Comparison of ENCODE assay signal across 9 mouse cellular contexts in genomic region chr9:90206500-90206899, GRCm38 (mm10). TPM values are rescaled to one million over a fixed set of nuclear protein-coding genes. Genes with fewer than 3 reads are reported as not detected.
A peak's percentile ranks its signal among the peaks of the same experiment; 100 is the strongest.
DNase-seq lines count a peak whose midpoint lies in the region; ATAC-seq lines count a peak whose summit lies in the region.
"Had no signal": no experiment of that assay in that cellular context is flagged by ENCODE, and none has a peak within 500 bp of the region (broad histone marks: within the 10 kb centered on the region; RNA-seq: fewer than 3 reads in every experiment).

No protein-coding gene starts in this region.

- peak; percentile 85 to 87 for DNase-seq in B cell, adult 2 months
- DNase-seq in adrenal gland, postnatal 14 days: peak; percentile 93
- peak; percentile 72 for DNase-seq in embryo, embryonic 9.5 days (ENCODE audit: extremely low spot score)
- peak; percentile 55 to 75 for DNase-seq in heart, adult 9 months (ENCODE audit: low spot score in 2 of 2)
- DNase-seq in kidney, postnatal 14 days: peak; percentile 80
- peak; percentile 95 for DNase-seq in testis, postnatal 10 days (ENCODE audit: low spot score)

- H3K36me3 ChIP-seq in liver, embryonic 15.5 days (replicated peaks): peaks cover 94% of the 10 kb centered on the region
- peaks cover 35% of the 10 kb centered on the region for H3K36me3 ChIP-seq in neural tube, embryonic 13.5 days

- H3K27me3 ChIP-seq in liver, embryonic 15.5 days: no peaks in the 10 kb centered on the region
- no peaks in the 10 kb centered on the region for H3K27me3 ChIP-seq in neural tube, embryonic 13.5 days
- H3K27me3 ChIP-seq: embryonic facial prominence, embryonic 15.5 days had no signal

- H3K9me3 ChIP-seq in liver, embryonic 15.5 days (replicated peaks): no peaks in the 10 kb centered on the region
- H3K9me3 ChIP-seq in neural tube, embryonic 13.5 days: no peaks in the 10 kb centered on the region
- H3K9me3 ChIP-seq: embryonic facial prominence, embryonic 15.5 days had no signal

- H3K9ac ChIP-seq in liver, embryonic 15.5 days: no peak overlapping the region
- H3K9ac ChIP-seq in neural tube, embryonic 13.5 days: no peak overlapping the region
- H3K9ac ChIP-seq: embryonic facial prominence, embryonic 15.5 days had no signal

- no peak overlapping the region for H3K4me3 ChIP-seq in liver, embryonic 15.5 days (replicated peaks)
- no peak overlapping the region for H3K4me3 ChIP-seq in neural tube, embryonic 13.5 days
- H3K4me3 ChIP-seq: embryonic facial prominence, embryonic 15.5 days had no signal

- WGBS in liver, embryonic 15.5 days (ENCODE audit: insufficient replicate concordance): 45% methylated on average over 2 of the region's 2 CpGs
- WGBS in neural tube, embryonic 13.5 days: 46% methylated on average over 2 of the region's 2 CpGs

- peak; percentile 47; the same call in 1 of the 2 replicates for ATAC-seq in liver, embryonic 15.5 days (ENCODE audit: insufficient read depth)
- peak; percentile 40; the same call in 1 of the 2 replicates for ATAC-seq in neural tube, embryonic 13.5 days (ENCODE audit: low read depth)

- no peak overlapping the region; the same call in 1 of the 2 replicates for H3K27ac ChIP-seq in liver, embryonic 15.5 days (replicated peaks)
- H3K27ac ChIP-seq in neural tube, embryonic 13.5 days (replicated peaks): no peak overlapping the region
- H3K27ac ChIP-seq: embryonic facial prominence, embryonic 15.5 days had no signal

- H3K4me2 ChIP-seq in liver, embryonic 15.5 days: no peak overlapping the region
- no peak overlapping the region for H3K4me2 ChIP-seq in neural tube, embryonic 13.5 days
- H3K4me2 ChIP-seq: embryonic facial prominence, embryonic 15.5 days had no signal

- H3K4me1 ChIP-seq in liver, embryonic 15.5 days (replicated peaks): peaks cover 3% of the 10 kb centered on the region
- no peaks in the 10 kb centered on the region; the same call in 1 of the 2 replicates for H3K4me1 ChIP-seq in neural tube, embryonic 13.5 days (replicated peaks)

RNA-seq across cellular contexts. Expression of gene Adamts7, which starts 43.6 kb away (rescaled TPM):
- 8.6 and 9.0 TPM in 2 replicates for total RNA-seq in adrenal gland, postnatal 14 days (2021)
- 0.71 TPM in 2 replicates for polyA plus RNA-seq in liver, embryonic 15.5 days (2015; fragmentation: Nextera tagmentation; extraction: Ambion mirVana)
- 11.2 and 13.2 TPM in 2 replicates for polyA plus RNA-seq in neural tube, embryonic 13.5 days (2015; fragmentation: Nextera tagmentation; extraction: Ambion mirVana)
